Mouse (Mus musculus) liver, postnatal 0 days (tissue): ENCODE measurements around the gene Mis12. TPM values are rescaled to one million over a fixed set of nuclear protein-coding genes. Genes with fewer than 3 reads are reported as not detected.

Experiments
- ATAC-seq: fragments of 200-750 bp; cut with Nextera tagmentation; 2 replicates; pipeline ENCODE4 v1.8.0; 2017; ENCODE audit warnings: mild to moderate bottlenecking, moderate library complexity
- DNase-seq: peaks from one replicate; pipeline ENCODE4 v3.0.0-alpha.2; 2016
- H3K27ac ChIP-seq: fragments of 300-500 bp; sonication (generic); 2 replicates; pipeline ENCODE4 v1.5.1; 2014; ENCODE audit warnings: antibody characterized with exemption, moderate library complexity, mild to moderate bottlenecking, low read depth
- H3K27me3 ChIP-seq: fragments of 300-500 bp; sonication (generic); 2 replicates; pipeline ENCODE4 v1.6.1; 2014; ENCODE audit warnings: low read length, control low read depth, mixed read lengths; ENCODE audit not compliant: insufficient read depth
- H3K36me3 ChIP-seq: fragments of 300-500 bp; sonication (generic); replicated peaks from 2 replicates; pipeline ENCODE4 v1.6.1; 2014; ENCODE audit warnings: mild to moderate bottlenecking, control low read depth, low read length, moderate library complexity, mixed read lengths; ENCODE audit not compliant: insufficient read depth
- H3K4me1 ChIP-seq: fragments of 300-500 bp; sonication (generic); 2 replicates; pipeline ENCODE4 v1.6.1; 2014; ENCODE audit warnings: antibody characterized with exemption, mild to moderate bottlenecking, control low read depth; ENCODE audit not compliant: insufficient read depth
- H3K4me2 ChIP-seq: fragments of 300-500 bp; sonication (generic); 2 replicates; pipeline ENCODE4 v1.6.1; 2014; ENCODE audit warnings: low read depth, mild to moderate bottlenecking, low read length, moderate library complexity, mixed read lengths
- H3K4me3 ChIP-seq: fragments of 300-500 bp; sonication (generic); 2 replicates; pipeline ENCODE4 v1.5.1; 2014; ENCODE audit warnings: low read depth, low read length
- H3K9ac ChIP-seq: fragments of 300-500 bp; sonication (generic); replicated peaks from 2 replicates; pipeline ENCODE4 v1.6.1; 2014; ENCODE audit warnings: mild to moderate bottlenecking, moderate library complexity
- H3K9me3 ChIP-seq: fragments of 300-500 bp; sonication (generic); 2 replicates; pipeline ENCODE4 v1.6.1; 2016; ENCODE audit warnings: mild to moderate bottlenecking, control low read depth, low read length, mixed read lengths
- CTCF ChIP-seq: sonication (generic); IDR thresholded peaks from 2 replicates; pipeline ENCODE4 v1.5.1; 2016; ENCODE audit warnings: antibody characterized with exemption, low read depth
- EP300 ChIP-seq: IDR thresholded peaks from 2 replicates; pipeline ENCODE4 v1.6.1; 2016; ENCODE audit warnings: antibody characterized with exemption, low read depth, mild to moderate bottlenecking
- WGBS: fragments of 180-500 bp; shearing (Covaris S2); extraction: QIAGEN DNeasy Blood & Tissue Kit; methylation state at CpG from one replicate; pipeline ENCODE4 v1.1.7; 2014; ENCODE audit not compliant: insufficient replicate concordance; 5-methylcytosine and 5-hydroxymethylcytosine counted together
- polyA plus RNA-seq: library from polyadenylated mRNA; unstranded; fragments of >200 nt; fragmentation: Nextera tagmentation; extraction: Ambion mirVana; gene quantifications from 2 replicates; pipeline ENCODE4 v1.2.1, GENCODE M21; 2015

Gene Mis12
- polyA plus RNA-seq = 10.8 and 10.9 TPM in 2 replicates

DNA sequence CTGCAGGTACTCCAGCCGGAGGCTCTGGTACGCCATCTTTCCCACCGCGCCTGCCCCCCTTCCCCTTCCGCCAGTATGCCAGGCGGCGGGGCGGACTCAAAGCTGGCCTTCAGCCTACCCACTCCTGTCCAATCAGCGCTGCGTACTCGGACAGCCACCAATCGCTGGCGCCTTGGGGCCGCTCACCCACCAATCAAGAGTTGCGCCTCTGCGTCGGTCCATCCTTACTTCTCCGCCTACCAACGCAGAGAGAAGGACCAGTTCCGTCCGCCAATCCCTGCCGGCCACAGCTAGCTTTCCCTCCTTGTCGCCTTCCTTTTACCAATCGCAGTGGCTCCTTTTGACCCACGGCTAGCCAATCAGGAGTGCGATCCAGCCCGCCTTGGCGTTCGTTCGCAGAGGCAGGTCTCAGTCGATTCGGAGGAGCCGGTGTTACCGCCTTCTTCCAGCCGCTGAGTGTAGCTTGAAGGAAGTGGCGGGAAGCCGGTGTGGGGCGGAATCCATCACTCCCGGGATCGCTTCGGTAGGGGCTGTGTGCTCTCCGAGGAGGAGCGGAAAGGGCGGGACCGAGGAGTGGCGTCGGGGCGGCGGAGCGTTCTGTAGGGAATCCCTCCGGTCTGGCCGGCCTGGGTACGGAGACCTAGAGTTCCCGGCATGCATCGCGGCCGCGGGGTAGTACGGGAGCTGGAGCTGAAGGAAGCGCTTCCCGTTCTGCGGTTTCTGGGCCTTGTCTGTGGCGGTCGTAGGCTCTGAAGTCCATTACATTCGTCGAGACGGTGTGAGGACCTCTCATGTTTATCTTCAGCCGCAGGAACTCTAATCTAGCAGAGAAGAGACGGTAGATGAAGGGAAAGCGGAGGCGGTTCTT lies at the start of gene Mis12, which contains the start of gene Derl2:
TSS of gene Mis12 (plus strand) at position 411 of the 868 bp plus-strand sequence.
TSS of gene Derl2 (minus strand) at position 641 of the 868 bp plus-strand sequence.
- Histone ChIP-seq H3K9me3 (no peaks in the 10 kb centered on the region), H3K9ac (peak within 1 kb of the TSS; percentile 89), H3K4me1 (peaks cover 29% of the 10 kb centered on the region), H3K27ac (peak within 1 kb of the TSS; percentile 84), H3K4me3 (peak within 1 kb of the TSS; percentile 96), H3K4me2 (peak within 1 kb of the TSS; percentile 91), H3K27me3 (no peaks in the 10 kb centered on the region), H3K36me3 (peaks cover 17% of the 10 kb centered on the region)
- under 1% methylated on average over 68 of the region's 71 CpGs for WGBS
- DNase-seq = peak; percentile 97
- TF ChIP-seq CTCF (no peak), EP300 (peak; percentile 80)
- ATAC-seq = peak; percentile 98

DNA sequence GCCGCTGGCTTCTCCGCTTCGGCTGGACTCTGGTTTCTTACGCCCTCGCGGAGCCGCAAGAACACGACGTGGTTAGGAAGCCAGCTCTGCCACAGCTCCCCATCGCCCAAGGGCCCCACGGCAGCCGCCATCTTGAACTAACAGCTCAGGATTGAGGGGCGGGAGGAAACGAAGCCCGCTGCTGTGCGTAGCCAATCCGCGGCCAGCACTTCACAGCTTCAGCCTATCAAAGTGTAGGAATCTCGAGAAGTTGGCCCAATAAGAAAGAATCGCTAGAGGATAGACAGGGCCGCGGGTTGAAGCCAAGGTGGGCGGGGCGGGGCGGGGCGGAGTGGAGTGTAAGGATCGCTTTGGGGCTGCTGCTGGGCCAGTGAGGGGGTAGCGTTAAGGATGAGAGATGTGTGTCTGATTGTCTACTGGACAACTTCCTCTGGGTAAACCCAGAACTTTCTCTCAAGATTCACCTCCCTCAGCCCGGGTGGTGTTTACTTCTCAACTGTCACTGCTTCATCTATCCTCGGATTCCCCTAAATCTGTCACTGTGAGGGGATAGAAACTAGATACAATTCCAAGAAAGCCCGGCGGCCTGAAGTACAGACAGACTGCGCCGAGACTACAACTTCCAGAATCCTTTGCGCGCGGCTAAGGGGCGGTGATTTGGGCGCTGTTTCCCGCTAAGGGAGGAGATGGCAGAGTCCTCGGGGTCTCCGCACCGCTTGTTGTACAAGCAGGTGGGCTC lies 49.4 kb upstream of the Mis12 start, which contains the start of the genes Nup88 and Rpain:
TSS of gene Nup88 (minus strand) at position 153 of the 739 bp plus-strand sequence.
TSS of gene Rpain (plus strand) at position 393 of the 739 bp plus-strand sequence.
- H3K27ac ChIP-seq = peak within 1 kb of the TSS; percentile 91
- peaks cover 41% of the 10 kb centered on the region for H3K36me3 ChIP-seq
- peak within 1 kb of the TSS; percentile 94 for H3K4me3 ChIP-seq
- H3K4me1 ChIP-seq = peaks cover 20% of the 10 kb centered on the region
- DNase-seq (peak; percentile 95), ATAC-seq (peak; percentile 92)
- peak within 1 kb of the TSS; percentile 79 for H3K4me2 ChIP-seq
- H3K9ac ChIP-seq = peak within 1 kb of the TSS; percentile 96
- no peaks in the 10 kb centered on the region for H3K27me3 ChIP-seq
- peak; percentile 45 for TF ChIP-seq EP300
- no peak for TF ChIP-seq CTCF
- 2% methylated on average over 42 of the region's 43 CpGs for WGBS
- H3K9me3 ChIP-seq = no peaks in the 10 kb centered on the region

GRCm38 (mm10) chr11:70970560-70971540 lies 48.6 kb upstream of the Mis12 start:
- Histone ChIP-seq H3K4me2 (peak overlapping the region; percentile 79), H3K9me3 (no peaks in the 10 kb centered on the region), H3K4me1 (peaks cover 20% of the 10 kb centered on the region), H3K36me3 (peaks cover 41% of the 10 kb centered on the region), H3K27ac (peak overlapping the region; percentile 91), H3K9ac (peak overlapping the region; percentile 64), H3K4me3 (peak overlapping the region; percentile 94), H3K27me3 (no peaks in the 10 kb centered on the region)
- DNase-seq = peak; percentile 31
- TF ChIP-seq CTCF (peak; percentile 46), EP300 (no peak)
- WGBS = 9% methylated on average over 24 of the region's 24 CpGs
- peak; percentile 57 for ATAC-seq

- no peak for DNase-seq
- WGBS = 58% methylated on average over 1 of the region's 1 CpGs
- Histone ChIP-seq H3K4me1 (peaks cover 20% of the 10 kb centered on the region), H3K36me3 (peaks cover 50% of the 10 kb centered on the region), H3K4me2 (0 out of 2 replicates have a peak overlapping the region, but pooled peaks have one; percentile 79), H3K9me3 (no peaks in the 10 kb centered on the region), H3K27me3 (no peaks in the 10 kb centered on the region), H3K9ac (no peak overlapping the region), H3K27ac (no peak overlapping the region), H3K4me3 (no peak overlapping the region)
- TF ChIP-seq EP300 (no peak), CTCF (no peak)
- no peak for ATAC-seq
These were observed 46.8 kb upstream of the Mis12 start for GRCm38 (mm10) chr11:70972586-70972985.

- Histone ChIP-seq H3K9me3 (no peaks in the 10 kb centered on the region), H3K36me3 (peaks cover 64% of the 10 kb centered on the region), H3K4me3 (no peak overlapping the region), H3K27me3 (no peaks in the 10 kb centered on the region), H3K9ac (no peak overlapping the region), H3K27ac (no peak overlapping the region), H3K4me2 (no peak overlapping the region), H3K4me1 (0 out of 2 replicates have a peak, but pooled peaks cover 11% of the 10 kb centered on the region)
- DNase-seq (peak; percentile 25), ATAC-seq (no peak)
- WGBS = 66% methylated on average over 4 of the region's 4 CpGs
- TF ChIP-seq EP300 (no peak), CTCF (peak; percentile 64)
These were observed 45.5 kb upstream of the Mis12 start for GRCm38 (mm10) chr11:70973947-70974346.
